8 mouse cellular contexts compared by ENCODE assay signal in the genomic region with DNA sequence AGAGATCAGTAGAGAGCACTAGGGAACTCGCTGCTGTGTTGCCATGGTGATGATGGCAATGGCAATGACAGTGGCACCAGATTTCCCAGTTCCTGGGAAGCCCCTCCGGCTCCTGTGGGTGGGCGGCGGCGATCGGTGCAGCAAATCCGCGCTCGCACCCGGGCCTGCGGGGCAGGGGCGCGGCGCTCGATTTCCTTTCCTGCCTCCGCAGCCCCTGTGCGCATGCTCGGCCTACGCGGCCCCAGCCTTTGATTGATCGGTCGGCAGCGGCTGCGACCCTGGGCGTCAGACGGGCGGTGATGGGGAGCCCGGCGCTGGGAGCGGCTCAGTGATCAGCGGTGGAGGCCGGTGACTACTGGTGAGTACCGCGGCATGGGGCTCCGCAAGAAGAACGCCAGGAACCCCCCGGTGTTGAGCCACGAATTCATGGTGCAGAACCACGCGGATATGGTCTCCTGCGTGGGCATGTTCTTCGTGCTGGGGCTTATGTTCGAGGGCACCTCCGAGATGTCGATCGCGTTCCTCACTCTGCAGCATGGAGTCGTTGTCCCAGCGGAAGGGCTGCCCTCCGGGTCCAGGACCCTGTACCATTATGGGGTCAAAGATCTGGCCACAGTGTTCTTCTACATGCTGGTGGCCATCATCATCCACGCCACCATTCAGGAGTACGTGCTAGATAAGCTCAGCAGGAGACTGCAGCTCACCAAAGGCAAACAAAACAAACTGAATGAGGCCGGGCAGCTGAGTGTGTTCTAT. TPM values are rescaled to one million over a fixed set of nuclear protein-coding genes. Genes with fewer than 3 reads are reported as not detected.
A peak's percentile ranks its signal among the peaks of the same experiment; 100 is the strongest.
DNase-seq lines count a peak whose midpoint lies in the region; ATAC-seq lines count a peak whose summit lies in the region.

A gene (plus strand): TSS at position 35 of the 756 bp plus-strand sequence.

- H3K36me3 ChIP-seq in forebrain, embryonic 16.5 days (ENCODE audit: control insufficient read depth, insufficient read depth): no peaks in the 10 kb centered on the region
- peaks cover 10% of the 10 kb centered on the region; the same call in 1 of the 2 replicates for H3K36me3 ChIP-seq in hindbrain, embryonic 14.5 days (replicated peaks; ENCODE audit: control insufficient read depth, insufficient read depth)
- H3K36me3 ChIP-seq in midbrain, embryonic 10.5 days: no peaks in the 10 kb centered on the region

- ATAC-seq in forebrain, embryonic 16.5 days: peak; percentile 98
- ATAC-seq in hindbrain, embryonic 14.5 days (ENCODE audit: low FRiP score): peak; percentile 96

- H3K27ac ChIP-seq in forebrain, embryonic 16.5 days (ENCODE audit: low read length): peak within 1 kb of the TSS; percentile 90
- H3K27ac ChIP-seq in hindbrain, embryonic 14.5 days: peak within 1 kb of the TSS; percentile 94
- peak within 1 kb of the TSS; percentile 89 for H3K27ac ChIP-seq in midbrain, embryonic 10.5 days (replicated peaks)

- H3K4me3 ChIP-seq in forebrain, embryonic 16.5 days (replicated peaks; ENCODE audit: low read length): peak within 1 kb of the TSS; percentile 84
- peak within 1 kb of the TSS; percentile 61 for H3K4me3 ChIP-seq in hindbrain, embryonic 14.5 days (replicated peaks; ENCODE audit: low read length)
- peak within 1 kb of the TSS; percentile 72 for H3K4me3 ChIP-seq in midbrain, embryonic 10.5 days

- peak within 1 kb of the TSS; percentile 86 for H3K9ac ChIP-seq in forebrain, embryonic 16.5 days (replicated peaks; ENCODE audit: low read depth, low read length)
- peak within 1 kb of the TSS; percentile 77 for H3K9ac ChIP-seq in hindbrain, embryonic 14.5 days

- H3K4me1 ChIP-seq in forebrain, embryonic 16.5 days (replicated peaks; ENCODE audit: control insufficient read depth, insufficient read depth, low read length): peaks cover 16% of the 10 kb centered on the region
- H3K4me1 ChIP-seq in hindbrain, embryonic 14.5 days (replicated peaks; ENCODE audit: control insufficient read depth, insufficient read depth, low read length): peaks cover 31% of the 10 kb centered on the region
- H3K4me1 ChIP-seq in midbrain, embryonic 10.5 days: peaks cover 26% of the 10 kb centered on the region

- no peaks in the 10 kb centered on the region for H3K27me3 ChIP-seq in forebrain, embryonic 16.5 days (replicated peaks; ENCODE audit: control insufficient read depth, insufficient read depth, low read length)
- H3K27me3 ChIP-seq in hindbrain, embryonic 14.5 days (ENCODE audit: control insufficient read depth, insufficient read depth, low read length): no peaks in the 10 kb centered on the region
- H3K27me3 ChIP-seq in midbrain, embryonic 10.5 days (ENCODE audit: low read depth, poor library complexity, severe bottlenecking): no peaks in the 10 kb centered on the region

- no peaks in the 10 kb centered on the region for H3K9me3 ChIP-seq in forebrain, embryonic 16.5 days (ENCODE audit: control insufficient read depth, low read length)
- no peaks in the 10 kb centered on the region for H3K9me3 ChIP-seq in hindbrain, embryonic 14.5 days (ENCODE audit: control insufficient read depth, low read length)
- no peaks in the 10 kb centered on the region for H3K9me3 ChIP-seq in midbrain, embryonic 10.5 days (replicated peaks)

- 1% methylated on average over 51 of the region's 53 CpGs for WGBS in forebrain, embryonic 16.5 days
- 2% methylated on average over 53 of the region's 53 CpGs for WGBS in hindbrain, embryonic 14.5 days
- 4% methylated on average over 52 of the region's 53 CpGs for WGBS in midbrain, embryonic 10.5 days

- DNase-seq in adrenal gland, adult 18-20 months (ENCODE audit: low spot score in 2 of 2): peak; percentile 36 to 59
- DNase-seq in cerebellum, adult 18-20 months: peak; percentile 73 to 83
- DNase-seq in hindbrain, embryonic 14.5 days (ENCODE audit: low spot score): peak; percentile 93
- DNase-seq in left cerebral cortex, adult 9 months (ENCODE audit: low spot score in 2 of 2): peak; percentile 67 to 78
- peak; percentile 91 for DNase-seq in midbrain, embryonic 10.5 days (ENCODE audit: low spot score)
- DNase-seq in right cerebral cortex, postnatal 4 days: peak; percentile 87
- DNase-seq in spleen, adult 12 weeks (ENCODE audit: low spot score): no peak

- H3K4me2 ChIP-seq in forebrain, embryonic 16.5 days (ENCODE audit: low read length): peak within 1 kb of the TSS; percentile 82
- H3K4me2 ChIP-seq in hindbrain, embryonic 14.5 days (replicated peaks): peak within 1 kb of the TSS; percentile 65

RNA-seq across cellular contexts. Expression of the gene that starts here (rescaled TPM):
- total RNA-seq in adrenal gland, adult 18-20 months (2021): 1 to 10 TPM; 1.2 to 1.6 TPM
- polyA plus RNA-seq in forebrain, embryonic 16.5 days (2015; fragmentation: Nextera tagmentation; extraction: Ambion mirVana): 32.9 and 35.8 TPM in 2 replicates
- 52.5 and 55.6 TPM in 2 replicates for polyA plus RNA-seq in hindbrain, embryonic 14.5 days (2014; fragmentation: Nextera tagmentation; extraction: Ambion mirVana)
- polyA plus RNA-seq in midbrain, embryonic 10.5 days (2016; fragmentation: Nextera tagmentation; extraction: Ambion mirVana): 15.6 and 21.7 TPM in 2 replicates
